Mouse (Mus musculus): ENCODE measurements at regions not wholly inside any gene's neighbourhood (a gene's known extent, or its start where the extent isn't known, plus 50 kb on each side); places are given as distances from the start of the nearest gene placed in this dataset.

- TF ChIP-seq CTCF (IDR thresholded peaks at IDR 0.05; ENCODE audit: low read depth) = no peak
- TF ChIP-seq EP300 (IDR thresholded peaks at IDR 0.05; ENCODE audit: low read depth) = no peak
Observed at GRCm38 (mm10) chr7:88192771-88193170, 85.1 kb upstream of the Ctsc start.
